24 mouse cellular contexts compared by ENCODE assay signal in the genomic region with DNA sequence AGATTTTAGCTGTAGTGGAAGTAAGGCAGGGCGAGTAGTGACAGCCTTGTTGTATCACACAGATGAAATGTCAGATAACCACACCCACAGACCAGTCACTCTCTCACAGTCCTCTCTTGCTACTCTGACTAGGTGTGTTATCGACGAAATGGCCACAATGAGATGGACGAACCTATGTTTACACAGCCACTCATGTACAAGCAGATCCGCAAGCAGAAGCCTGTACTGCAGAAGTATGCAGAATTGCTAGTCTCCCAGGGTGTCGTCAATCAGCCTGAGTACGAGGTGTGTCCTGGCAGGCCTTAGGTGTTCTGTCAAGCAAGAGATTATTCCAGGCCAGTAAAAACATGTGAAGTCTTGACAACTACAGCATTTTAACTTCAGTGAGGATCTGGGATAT.
"Had no signal": no experiment of that assay in that cellular context is flagged by ENCODE, and none has a peak within 500 bp of the region (broad histone marks: within the 10 kb centered on the region; RNA-seq: fewer than 3 reads in every experiment).

No protein-coding gene starts in this region.

- DNase-seq: kidney, adult 2 months; kidney, postnatal 36 days; layer of hippocampus, postnatal 36 days; liver; lung, adult 18-20 months; lung, postnatal 10 days; lung, postnatal 36 days; midbrain, embryonic 14.5 days; right cerebral cortex, adult 18-20 months; right cerebral cortex, postnatal 14 days; right cerebral cortex, postnatal 4 days; thymus, adult 18-20 months; thymus, postnatal 36 days had no signal

- ATAC-seq: intestine, postnatal 0 days; liver, embryonic 12.5 days had no signal

- H3K4me2 ChIP-seq: limb, embryonic 12.5 days; liver, embryonic 12.5 days; liver, embryonic 15.5 days; lung, embryonic 15.5 days; neural tube, embryonic 12.5 days; neural tube, embryonic 15.5 days had no signal

- H3K9ac ChIP-seq: limb, embryonic 12.5 days; liver, embryonic 12.5 days; liver, embryonic 15.5 days; lung, embryonic 15.5 days; neural tube, embryonic 12.5 days; neural tube, embryonic 15.5 days had no signal

- H3K4me1 ChIP-seq: limb, embryonic 12.5 days; liver, embryonic 12.5 days; liver, embryonic 15.5 days; lung, embryonic 15.5 days; megakaryocyte, embryonic 14.5 days; midbrain, embryonic 10.5 days; neural tube, embryonic 12.5 days; neural tube, embryonic 15.5 days had no signal

- H3K4me3 ChIP-seq: left cerebral cortex, adult 2 months; limb, embryonic 12.5 days; liver, embryonic 12.5 days; liver, embryonic 15.5 days; lung, embryonic 15.5 days; megakaryocyte, embryonic 14.5 days; midbrain, embryonic 10.5 days; neural tube, embryonic 12.5 days; neural tube, embryonic 15.5 days had no signal

- H3K27me3 ChIP-seq: limb, embryonic 12.5 days; liver, embryonic 12.5 days; liver, embryonic 15.5 days; lung, embryonic 15.5 days; megakaryocyte, embryonic 14.5 days; neural tube, embryonic 12.5 days; neural tube, embryonic 15.5 days had no signal

- H3K9me3 ChIP-seq: limb, embryonic 12.5 days; liver, embryonic 12.5 days; liver, embryonic 15.5 days; lung, embryonic 15.5 days; megakaryocyte, embryonic 14.5 days; midbrain, embryonic 10.5 days; neural tube, embryonic 12.5 days; neural tube, embryonic 15.5 days had no signal

- H3K27ac ChIP-seq: kidney, postnatal 0 days; left cerebral cortex, adult 2 months; limb, embryonic 12.5 days; liver, embryonic 12.5 days; liver, embryonic 15.5 days; lung, embryonic 15.5 days; midbrain, embryonic 10.5 days; neural tube, embryonic 12.5 days; neural tube, embryonic 15.5 days had no signal
